Mouse (Mus musculus) urinary bladder, postnatal 10 days (tissue): ENCODE measurements around the gene Olfr1381.
"Not testable (repeated sequence)": the region's sequence is repeated elsewhere in the genome, so short reads cannot be mapped to it uniquely, and the experiment has no call there.

ENCODE experiments used
- DNase-seq: peaks from one replicate; pipeline ENCODE4 v3.0.0; 2022; ENCODE audit warnings: low spot score

Olfr1381 gene

DNA sequence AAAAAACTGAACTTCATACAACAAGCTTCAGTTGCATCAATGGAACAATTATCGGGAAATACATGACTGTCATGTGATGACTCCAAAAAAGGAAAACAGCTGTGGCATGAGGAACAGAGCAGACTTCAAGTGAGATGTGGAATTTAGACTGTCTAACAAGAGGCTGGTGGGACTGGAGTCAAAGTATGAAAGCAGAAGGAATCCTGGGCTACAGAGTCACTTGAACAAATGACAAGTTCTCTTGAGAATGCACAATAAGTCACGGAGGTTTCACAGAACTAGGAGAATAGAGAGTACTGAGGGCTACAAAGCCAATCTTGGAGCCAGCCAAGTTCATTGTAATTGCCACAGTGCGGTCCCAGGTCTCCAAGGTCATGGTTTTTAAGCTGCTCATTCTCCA is at the start of gene Olfr1381:
Gene Olfr1381 (plus strand): TSS at position 301 of the 400 bp plus-strand sequence.
- DNase-seq, result not testable (repeated sequence)

DNA sequence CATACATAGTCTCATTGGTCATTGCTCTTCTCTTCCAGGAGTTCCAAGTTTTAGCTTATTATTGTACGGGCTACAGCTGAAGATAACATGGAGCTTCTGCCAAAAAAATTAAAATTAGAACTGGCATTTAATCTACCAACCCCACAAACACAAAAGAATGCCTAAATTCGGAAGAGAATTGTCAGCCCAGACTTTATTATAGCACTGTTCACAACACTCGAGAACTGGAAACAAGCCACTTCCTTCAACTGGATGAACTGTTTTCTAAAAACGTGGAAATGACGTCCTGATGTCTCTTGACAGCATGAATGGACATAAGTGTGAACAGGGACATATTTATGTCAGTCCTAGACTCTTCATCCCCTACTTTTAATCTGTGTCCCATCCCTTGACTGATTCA is 25.2 kb upstream of the Olfr1381 start:
- no peak for DNase-seq

GRCm38 (mm10) chr11:49519348-49519747 is 23.9 kb upstream of the Olfr1381 start, which contains the start of gene Olfr1383:
Gene Olfr1383, plus strand, starts transcription at chr11:49519648.
- no peak for DNase-seq

DNA sequence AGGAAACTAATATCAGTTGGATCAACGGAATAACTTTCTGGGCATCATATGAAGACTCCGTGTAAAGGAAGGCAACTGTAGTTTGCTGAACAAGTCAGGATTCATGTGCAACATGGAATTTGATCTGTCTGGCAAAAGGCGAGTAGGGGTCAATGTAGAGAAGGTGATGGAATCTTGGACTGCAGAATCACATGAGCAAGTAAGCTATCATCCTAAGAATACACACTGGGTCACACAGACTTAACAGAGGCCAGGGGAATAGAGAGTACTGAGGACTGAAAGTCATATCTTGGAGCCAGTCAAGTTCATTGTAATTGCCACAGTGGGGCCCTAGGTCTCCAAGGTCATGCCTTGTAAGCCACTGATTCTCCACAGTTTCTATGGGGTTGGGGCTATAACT is 15.3 kb upstream of the Olfr1381 start, which contains the start of gene Olfr1382:
Gene Olfr1382 (plus strand): TSS at position 301 of the 400 bp plus-strand sequence.
- DNase-seq, result no peak

GRCm38 (mm10) chr11:49532761-49533160 is 10.5 kb upstream of the Olfr1381 start:
- DNase-seq, result no peak

DNA sequence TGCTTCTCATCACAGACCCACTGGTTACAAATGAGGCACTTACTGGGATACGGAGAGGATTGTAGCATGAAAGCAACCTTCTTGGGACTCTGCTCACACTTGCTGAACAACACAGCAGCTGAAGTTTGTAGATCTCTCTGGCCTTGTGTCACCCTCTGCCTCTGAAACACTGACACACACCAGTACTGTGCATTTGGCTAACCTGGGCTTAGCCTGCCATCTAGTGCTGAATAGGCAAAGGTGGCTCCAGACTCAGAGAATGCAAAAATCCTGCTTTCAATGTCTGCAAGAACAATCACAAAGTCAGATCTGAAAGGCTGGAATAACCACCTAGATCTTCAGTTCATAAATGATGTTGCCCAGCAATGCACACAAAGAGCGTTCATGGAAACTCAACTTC is 6.6 kb upstream of the Olfr1381 start:
- not testable (repeated sequence) for DNase-seq

- DNase-seq, result not testable (repeated sequence)
Observed at GRCm38 (mm10) chr11:49554033-49554432, 10.8 kb downstream of the Olfr1381 start.

- not testable (repeated sequence) for DNase-seq
Observed at GRCm38 (mm10) chr11:49556578-49556977, 13.3 kb downstream of the Olfr1381 start, which contains the start of gene Olfr1380. Gene Olfr1380, plus strand, starts transcription at chr11:49556878.

DNA sequence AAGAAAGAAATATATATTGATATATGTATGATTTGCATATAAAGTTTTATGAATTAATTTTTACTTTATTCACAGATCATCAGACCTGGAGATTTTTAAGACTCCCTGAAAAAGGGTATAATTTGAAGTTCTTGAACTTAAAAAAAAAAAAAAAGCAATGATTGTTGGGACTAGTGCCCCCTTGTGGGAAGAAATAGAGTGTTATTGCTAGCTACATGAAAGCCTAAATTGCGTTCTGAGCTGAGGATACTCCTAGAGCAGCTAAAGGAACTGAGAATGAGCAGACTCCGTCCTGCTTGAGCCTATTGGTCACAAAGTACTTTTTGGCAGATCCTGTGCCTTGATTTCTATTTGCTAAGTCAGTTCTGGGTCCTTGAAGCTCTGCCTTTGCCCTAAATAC is 31.8 kb downstream of the Olfr1381 start:
- DNase-seq, result not testable (repeated sequence)

GRCm38 (mm10) chr11:49580452-49580851 is 37.2 kb downstream of the Olfr1381 start:
- DNase-seq, result not testable (repeated sequence)

DNA sequence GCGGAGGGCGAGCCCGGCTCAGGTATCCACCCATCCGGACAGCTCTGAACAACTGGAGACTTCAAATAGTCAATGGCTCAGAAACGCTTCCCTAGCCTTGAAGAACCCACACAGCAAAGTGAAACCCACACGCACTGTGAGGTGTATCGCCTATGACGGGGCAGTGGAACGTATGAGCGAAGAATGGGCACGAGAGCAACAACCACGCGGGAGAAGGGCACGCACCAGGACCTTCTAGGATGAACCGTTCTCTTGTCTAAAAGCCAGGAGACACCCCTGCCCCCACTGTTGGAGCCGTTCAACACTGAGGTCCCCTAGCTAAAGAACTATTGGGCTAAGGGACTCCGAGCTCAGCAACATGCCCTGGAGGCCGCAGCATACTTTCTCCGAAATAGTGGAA is 47.0 kb downstream of the Olfr1381 start:
- no peak for DNase-seq

- not testable (repeated sequence) for DNase-seq
Observed at GRCm38 (mm10) chr11:49597149-49597548, 53.9 kb downstream of the Olfr1381 start.
